Mouse (Mus musculus): ENCODE results near the gene Ropn1.
"Not testable (repeated sequence)": the region's sequence is repeated elsewhere in the genome, so short reads cannot be mapped to it uniquely, and the experiment has no call there.

Gene Ropn1

DNA sequence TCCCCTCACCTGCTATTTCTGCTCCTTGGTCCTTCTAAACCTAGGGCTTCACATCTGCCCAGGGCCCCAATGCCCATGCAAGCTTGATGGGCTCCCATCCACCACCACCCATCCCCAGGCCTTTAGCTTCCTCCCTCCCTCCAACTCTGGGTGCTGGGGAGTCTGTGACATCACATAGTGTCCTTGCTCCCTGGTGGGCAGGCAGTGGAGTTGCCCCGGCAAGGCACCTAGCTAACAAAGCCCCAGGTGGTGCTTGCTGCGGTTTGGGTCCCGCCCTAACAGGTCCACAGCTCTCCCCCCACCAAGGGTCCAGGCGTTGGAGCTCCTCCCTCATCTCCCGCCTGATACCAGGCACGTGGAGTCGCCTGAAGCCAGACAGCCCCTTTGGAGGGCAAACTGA lies at the start of gene Ropn1:
Gene Ropn1 (plus strand): TSS at position 301 of the 400 bp plus-strand sequence.
- no peak for DNase-seq (ENCODE audit: extremely low spot score, low read depth, low spot score)

DNA sequence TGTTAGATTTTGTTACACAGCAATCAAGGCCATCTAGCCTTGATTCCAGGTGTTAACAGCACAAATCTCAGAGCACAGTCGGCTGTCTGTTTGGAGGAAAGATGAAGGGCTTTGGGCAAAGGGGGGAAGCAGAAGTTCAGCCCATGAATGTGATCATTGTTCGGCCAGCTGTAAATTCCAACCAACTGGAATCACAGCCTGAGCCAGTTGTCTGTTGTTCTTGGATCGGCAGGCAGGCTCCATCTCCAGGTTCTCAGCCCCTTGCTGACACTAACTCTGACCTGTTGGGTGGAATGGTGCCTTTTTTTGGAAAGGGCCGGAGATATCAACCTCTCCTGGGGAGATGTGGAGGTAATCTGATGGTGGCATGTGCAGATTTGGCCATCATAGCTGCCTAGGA lies 47.8 kb upstream of the Ropn1 start:
- DNase-seq (ENCODE audit: extremely low spot score, low read depth, low spot score) = no peak

DNA sequence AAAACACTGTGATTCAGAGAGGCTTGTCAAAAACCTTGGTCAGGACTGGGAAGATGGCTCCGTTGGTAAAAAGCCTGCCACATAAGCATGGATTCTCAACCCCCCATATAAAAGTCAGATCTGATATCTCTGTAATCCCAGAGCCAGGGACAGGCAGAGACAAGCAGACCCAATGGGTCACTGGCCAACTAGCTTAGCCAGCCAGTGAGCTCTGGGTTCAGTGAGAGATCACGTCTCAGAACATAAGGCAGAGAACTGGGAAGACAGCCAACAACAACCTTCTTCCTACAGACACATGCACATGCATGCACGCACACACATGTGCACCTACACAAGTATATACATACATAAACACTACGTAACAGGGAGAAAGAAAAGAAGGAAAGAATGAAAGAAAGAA lies 46.6 kb upstream of the Ropn1 start:
- no peak for DNase-seq (ENCODE audit: extremely low spot score, low read depth, low spot score)

DNA sequence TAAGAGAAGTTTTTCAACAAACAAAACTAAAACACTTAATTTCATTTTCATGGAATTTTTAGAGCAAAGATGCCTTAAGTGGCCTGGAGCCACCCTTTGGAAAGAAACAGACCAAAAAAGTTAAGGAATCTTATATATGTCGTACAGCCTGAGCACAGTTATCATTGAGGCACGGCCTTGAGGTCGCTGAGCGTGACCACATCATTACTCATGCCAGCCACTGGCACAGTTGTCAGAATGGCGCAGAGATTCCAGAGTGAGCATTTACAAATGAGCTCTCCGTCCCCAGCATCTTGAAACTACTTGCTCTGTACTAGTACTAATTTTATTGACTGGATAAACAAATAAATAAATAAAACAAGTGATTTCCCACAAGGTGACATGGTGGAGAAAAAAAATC lies 45.9 kb upstream of the Ropn1 start:
- no peak for DNase-seq (ENCODE audit: extremely low spot score, low read depth, low spot score)

DNA sequence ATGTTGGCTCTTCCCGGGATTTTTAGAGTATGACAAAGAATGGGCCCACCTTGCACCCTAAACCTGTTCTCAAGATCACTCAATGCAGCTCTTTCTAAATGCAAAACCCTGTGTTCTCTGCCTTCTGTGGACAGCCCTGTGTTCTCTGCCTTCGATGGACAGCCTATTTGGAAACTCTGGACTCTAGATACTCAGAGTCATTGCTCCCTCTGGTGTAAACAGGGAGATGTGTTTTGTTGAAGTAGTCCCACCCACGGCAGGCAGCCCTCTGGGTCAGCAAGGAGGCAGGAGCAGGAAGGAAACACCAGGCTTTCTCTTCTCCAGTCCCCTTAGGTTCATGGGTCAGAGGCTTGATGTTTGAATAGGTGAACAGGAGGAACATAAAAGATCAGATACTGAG lies 44.0 kb upstream of the Ropn1 start:
- peak; percentile 18 for DNase-seq (ENCODE audit: extremely low spot score, low read depth, low spot score)

DNA sequence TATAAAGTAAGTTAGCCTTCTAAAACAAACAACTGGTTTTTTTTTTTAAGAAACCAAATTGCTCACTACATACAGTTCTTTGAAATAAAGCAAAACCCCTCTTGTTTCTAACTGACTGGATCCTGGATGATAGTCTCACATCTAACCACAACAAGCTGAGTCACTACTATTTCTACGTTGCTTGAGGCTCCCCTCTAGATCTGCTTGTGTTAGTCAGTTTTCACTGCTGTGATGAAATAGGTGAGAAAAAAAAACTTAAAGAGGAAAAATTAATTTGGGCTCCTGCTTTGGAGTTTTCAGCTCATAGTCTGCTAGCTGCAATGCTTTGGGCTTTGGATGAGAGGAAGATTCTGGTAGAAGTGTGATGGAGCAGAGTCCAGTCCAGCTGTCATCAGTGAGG lies 39.6 kb upstream of the Ropn1 start:
- DNase-seq (ENCODE audit: extremely low spot score, low read depth, low spot score) = no peak

DNA sequence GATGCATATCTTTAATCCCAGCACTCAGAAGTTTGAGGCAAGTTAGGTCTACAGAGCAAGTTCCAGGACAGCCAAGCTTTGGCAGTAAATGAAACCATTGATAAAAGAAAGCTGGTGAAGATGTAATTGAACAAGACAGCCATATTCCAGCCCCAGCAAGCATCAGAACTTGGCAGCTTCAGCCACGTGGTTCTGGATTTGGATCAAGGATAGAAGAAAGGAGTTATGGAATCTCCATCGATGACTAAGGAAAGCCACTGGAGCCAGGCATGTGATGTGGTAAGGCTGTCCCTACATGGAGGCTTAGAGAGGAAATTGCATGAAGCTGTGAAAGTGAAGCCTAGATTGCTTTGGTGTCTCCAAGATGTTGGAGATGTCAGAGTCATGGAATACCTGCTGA lies 35.7 kb upstream of the Ropn1 start:
- DNase-seq (ENCODE audit: extremely low spot score, low read depth, low spot score) = no peak

DNA sequence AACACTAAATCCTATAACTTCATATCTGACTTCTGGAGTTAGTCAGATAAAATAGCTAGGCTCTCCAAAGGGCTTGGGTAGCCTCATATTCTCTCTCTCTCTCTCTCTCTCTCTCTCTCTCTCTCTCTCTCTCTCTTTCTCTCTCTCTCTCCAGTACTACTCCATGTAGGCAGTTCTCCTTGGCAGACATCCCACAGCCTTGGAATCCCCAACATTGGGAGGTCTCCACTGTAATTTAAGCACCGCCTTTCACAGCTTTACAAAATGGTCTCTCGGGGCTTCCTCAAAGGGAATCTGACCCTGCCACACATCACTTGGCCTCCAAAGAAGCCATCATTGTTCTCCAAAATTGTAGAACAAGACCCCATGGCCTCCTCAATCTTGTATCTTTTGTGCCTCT lies 22.1 kb upstream of the Ropn1 start:
- DNase-seq (ENCODE audit: extremely low spot score, low read depth, low spot score) = no peak

DNA sequence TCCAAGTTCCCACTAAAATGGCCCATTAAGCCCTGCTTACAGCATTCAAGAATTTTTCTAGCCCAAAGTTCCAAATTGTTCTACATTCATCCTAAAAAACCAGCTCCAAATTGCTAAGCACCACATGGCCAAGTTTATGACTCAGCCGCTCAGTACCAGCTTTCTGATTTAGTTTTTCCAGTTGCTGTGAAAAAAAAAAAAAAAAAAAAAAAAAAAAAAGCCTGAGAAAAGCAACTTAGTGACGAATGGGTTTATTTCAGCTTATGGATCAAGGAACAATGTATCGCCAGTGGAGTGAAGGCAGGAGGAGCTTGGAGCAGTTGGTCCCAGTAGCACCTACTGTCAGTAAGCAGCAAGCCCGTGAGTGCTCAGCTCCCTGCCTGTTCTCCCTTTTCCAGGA lies 21.3 kb upstream of the Ropn1 start:
- DNase-seq (ENCODE audit: extremely low spot score, low read depth, low spot score) = no peak

DNA sequence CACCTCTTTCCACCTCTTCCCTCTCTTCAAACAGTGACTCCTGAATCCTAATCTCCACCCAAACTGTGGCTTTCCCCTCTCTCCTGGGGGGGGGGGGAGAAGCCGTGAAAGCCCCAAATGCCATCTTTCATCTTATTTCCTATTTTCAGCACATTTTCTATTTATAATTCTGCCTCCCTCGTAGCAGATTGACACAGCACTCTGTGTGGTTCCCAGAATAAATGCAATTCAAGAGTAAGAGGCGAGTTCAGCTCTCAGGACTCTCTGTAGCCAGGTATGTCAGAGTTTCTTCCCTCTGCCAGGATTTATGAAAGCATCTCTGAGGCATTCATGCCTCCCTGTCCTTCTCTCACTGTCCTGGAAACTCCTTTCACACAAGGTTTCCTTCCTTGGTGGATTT lies 14.2 kb upstream of the Ropn1 start:
- no peak for DNase-seq (ENCODE audit: extremely low spot score, low read depth, low spot score)

DNA sequence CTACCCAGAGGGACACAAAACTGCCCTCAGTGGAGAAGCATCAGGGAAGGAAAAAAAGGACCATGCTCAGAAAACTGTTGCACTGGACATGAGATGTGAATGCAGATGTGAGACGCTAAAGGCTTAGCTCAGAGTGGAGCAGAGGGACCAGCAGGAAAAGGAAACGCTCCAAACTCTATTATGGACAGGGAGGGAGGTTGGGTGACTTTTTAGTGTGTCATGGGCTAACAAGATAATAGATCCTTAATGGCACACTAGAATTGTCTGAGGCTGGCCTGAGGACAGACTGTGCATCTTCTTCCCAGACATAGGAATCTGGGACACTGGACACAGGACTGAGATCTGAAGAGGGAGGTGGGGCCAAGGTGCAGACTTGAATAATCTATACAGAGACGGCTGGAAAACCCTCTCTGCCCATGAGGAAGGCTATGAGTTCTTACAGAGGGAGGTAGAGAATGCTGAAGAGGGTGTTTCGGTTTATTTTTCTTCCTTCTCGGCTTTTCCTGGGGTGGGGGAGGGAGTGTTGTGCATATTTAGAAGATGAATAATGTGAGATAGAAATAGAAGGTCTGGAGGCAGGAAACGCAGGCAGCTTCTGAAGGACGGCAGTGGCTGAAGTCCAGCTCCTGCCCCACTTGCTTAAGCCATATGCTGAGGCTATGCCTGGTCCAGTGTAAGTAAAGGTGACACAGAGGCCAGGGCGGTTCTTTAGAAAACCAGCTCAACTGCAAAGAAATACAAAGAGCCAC lies 6.0 kb upstream of the Ropn1 start:
- DNase-seq (ENCODE audit: extremely low spot score, low read depth, low spot score) = no peak

DNA sequence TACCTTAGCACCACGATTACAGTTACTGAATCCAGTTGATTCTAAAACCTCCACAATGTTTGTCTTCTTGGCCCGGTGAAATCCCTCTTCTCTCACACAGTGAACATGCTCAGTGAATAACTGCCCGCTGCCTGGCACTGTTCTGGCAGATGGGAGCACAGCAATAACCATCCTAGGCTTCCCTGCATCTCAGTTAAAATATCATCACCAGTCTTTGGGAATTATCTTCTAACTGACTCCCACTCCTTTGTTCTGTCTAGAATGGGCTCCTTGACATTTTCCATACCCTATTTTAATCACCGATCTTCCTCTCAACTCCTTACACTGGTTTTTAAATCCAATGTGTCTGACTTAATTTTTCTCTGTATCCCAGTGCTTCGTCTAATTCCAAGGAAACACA lies 3.3 kb downstream of the Ropn1 start:
- no peak for DNase-seq (ENCODE audit: extremely low spot score, low read depth, low spot score)

DNA sequence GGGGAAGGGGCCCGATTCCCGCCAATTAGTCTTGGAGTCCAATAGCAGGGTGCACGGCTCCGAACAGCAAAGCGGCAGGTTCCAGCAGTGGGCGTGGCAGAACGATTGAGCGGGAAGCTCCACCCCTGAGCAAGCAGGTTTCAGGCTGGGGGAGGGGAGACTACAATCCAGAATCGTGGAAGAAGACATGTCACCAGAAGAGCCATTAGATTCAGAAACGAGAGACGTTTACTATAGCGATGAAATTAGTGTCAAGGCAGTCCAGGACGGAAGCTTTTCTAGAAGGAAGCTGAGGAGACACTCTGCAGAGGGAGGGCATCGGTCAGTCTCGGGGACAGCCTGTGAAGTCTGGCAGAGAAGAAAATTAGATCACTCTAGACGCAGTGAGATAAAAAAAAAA lies 7.8 kb downstream of the Ropn1 start:
- DNase-seq (ENCODE audit: extremely low spot score, low read depth, low spot score) = not testable (repeated sequence)

DNA sequence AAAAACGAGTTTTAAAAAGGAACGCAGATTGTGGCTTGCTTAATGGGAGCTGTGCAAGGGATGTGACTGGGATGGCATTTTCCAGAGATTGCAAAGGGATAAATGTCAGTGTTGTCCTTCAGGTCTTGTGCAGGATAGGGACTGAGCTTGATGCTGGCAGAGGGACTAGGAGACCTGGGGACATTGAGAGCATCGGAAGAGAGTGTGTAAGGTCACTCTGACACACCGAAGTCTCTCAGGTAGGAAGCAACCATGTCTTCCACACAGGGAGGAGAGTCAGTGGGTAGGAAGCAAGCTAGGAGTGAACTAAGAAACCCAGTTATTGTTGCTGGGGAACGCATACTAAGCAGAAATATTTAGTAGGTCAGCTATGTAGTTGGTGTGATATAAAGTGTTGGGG lies 8.3 kb downstream of the Ropn1 start:
- no peak for DNase-seq (ENCODE audit: extremely low spot score, low read depth, low spot score)

DNA sequence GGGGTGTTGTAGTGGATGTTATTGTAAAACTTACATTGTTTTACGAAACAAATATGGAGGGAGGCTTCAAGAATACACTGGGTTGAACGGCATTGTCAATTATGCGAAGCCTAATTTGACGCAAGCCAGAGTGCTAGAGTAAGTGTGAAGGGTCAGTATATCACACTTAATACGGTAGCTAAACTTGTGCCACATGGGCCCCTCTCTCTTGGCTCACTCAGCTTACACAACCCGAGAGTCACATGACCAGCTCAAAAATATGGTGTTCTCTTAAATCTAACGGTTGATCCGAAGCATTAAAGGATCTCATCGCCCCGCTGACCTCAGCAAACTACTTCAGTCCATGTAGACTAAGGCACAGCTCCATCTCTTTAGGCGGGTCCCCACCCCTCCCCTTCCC lies 8.7 kb downstream of the Ropn1 start:
- DNase-seq (ENCODE audit: extremely low spot score, low read depth, low spot score) = no peak

DNA sequence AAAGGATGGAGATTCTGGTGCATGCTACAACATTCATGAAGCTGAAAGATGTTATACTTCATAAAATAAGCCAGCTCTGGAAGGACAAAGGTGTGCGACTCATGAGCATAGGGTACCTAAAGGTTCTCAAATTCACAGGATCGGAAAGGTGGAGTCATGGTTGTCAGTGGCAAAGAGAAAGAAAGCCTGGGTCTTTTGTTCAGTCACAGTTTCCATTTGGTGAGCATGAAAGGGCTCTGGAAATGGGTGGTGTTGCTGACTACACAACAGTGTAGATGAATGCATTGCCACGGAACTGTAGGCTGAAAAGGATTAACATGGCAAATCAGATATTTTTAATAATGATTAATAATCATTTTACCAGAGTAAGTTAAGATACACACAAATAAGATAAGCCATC lies 14.8 kb downstream of the Ropn1 start:
- no peak for DNase-seq (ENCODE audit: extremely low spot score, low read depth, low spot score)

DNA sequence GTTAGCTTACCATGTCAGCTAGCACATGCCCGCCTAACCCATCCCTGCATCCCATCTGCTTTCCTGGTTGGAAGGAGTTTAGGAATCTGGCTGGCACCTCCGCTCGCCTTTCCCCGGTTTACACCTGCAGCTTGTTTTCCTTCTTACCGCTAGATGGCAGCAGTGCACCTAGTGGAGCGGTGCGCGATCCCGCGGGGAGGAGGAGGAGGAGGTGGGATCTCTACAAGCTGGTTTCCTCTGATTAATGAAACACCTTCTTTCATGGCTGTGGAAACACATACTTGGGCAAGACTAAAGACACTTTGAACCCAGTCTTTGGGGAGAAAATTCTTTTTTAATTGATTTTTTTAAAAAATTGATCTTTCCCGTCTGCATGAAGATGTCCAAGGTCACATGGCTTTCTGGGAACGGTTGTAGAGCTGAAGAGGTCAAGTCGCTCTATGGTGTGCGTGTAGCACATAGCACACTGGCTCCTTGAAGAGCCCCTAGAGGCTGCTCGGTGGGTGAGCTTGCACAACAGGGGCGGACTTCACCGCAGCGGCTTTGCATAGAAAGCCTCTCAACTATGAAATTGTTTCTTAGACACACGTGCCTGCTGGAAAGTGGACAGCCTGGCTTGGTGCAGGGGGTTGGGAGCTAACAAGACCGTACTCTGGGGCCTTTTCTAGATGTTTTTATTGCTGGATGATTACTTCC lies 17.5 kb downstream of the Ropn1 start:
- DNase-seq (ENCODE audit: extremely low spot score, low read depth, low spot score) = no peak

DNA sequence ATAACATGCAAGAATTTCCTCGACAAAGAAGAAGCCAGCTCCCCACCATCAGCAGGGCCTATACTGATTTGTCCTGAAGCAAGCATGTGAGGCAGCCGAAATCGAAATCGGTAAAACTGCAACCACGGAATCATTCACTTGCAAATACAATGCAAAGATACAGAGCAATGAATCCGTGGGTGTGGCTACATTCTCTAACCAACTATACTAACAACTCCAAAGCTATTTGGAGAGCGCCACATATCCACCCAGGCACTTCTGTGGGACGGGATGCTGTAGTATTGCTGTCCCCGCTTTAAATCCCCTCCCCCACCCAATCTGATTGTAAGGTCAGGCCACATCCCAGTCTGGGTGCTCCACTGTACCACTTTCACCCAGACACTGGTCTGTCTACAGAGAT lies 18.6 kb downstream of the Ropn1 start:
- DNase-seq (ENCODE audit: extremely low spot score, low read depth, low spot score) = no peak

DNA sequence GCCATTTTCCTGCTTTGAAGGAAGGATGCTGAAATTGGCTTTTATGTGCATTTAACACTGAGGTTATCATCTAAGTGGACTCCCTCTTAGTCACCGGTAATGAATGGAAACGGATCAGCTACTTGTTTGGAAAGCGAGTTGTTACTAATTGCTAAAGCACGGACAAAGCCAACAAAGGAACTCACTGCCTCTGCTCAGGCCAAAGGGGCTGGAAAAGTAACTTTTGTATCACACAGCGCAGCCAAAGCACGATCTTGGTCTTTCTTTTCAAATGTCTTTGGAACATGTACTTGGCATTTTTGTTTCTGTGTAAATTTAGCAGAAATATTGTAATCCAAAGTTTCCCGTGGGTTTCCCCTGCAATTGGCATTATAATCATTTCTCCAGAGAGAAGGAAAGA lies 22.2 kb downstream of the Ropn1 start:
- DNase-seq (ENCODE audit: extremely low spot score, low read depth, low spot score) = no peak

DNA sequence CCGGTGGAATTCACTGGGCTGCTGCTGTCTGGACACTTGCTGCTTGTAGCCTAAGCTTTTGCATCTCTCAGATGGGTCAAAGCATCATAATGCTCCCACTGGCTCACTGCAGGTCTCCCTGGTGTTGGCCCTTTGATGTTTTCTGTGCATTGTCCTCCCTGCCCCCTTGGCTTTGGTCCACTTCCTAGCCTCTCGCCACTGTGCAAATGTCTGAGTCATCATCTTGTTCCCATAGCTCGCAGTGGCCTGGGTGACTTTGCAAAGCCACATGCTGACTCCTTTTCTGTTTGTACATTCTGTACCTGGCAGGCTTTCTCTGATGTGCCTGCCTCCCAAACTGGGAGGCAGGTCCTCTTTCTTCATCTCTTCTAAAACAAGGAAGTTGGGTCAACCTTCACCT lies 23.1 kb downstream of the Ropn1 start:
- DNase-seq (ENCODE audit: extremely low spot score, low read depth, low spot score) = no peak

DNA sequence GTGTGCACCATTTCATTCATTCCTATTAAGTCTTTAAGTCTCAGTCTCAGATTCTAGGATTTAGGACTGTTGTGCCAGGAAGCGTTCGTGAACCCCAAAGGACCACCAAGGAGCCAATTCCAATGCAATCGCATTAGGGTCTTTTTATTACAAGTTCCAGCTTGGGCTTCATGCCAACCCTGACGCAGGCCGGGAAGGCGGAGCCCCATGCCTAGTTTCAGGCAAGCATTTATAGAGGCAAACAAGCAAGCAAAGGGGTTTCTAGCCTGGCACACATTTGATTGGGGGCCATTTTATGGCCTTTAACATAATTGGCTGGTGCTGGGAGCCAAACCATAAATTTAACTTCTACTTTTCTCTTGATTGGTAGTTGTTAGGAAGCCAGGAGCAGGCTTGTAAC lies 24.6 kb downstream of the Ropn1 start:
- no peak for DNase-seq (ENCODE audit: extremely low spot score, low read depth, low spot score)

DNA sequence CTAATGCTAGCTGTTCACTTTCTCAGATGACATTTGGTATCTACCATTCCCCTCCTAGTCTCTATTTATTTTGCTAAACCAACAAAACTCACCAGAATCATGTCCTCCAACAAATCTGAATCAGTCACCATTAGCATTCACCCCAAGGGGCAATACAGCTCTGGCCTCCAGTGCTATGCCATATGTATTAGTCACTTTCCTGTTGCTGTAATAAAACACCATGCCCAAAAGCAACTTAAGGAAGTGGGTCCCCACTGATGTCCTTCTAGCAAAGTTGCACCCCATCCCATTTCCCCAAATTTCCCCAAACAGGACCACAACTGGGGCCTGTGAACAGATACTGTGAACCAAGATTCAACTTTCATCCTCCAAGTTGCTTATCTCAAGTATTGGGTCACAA lies 32.1 kb downstream of the Ropn1 start:
- no peak for DNase-seq (ENCODE audit: extremely low spot score, low read depth, low spot score)

DNA sequence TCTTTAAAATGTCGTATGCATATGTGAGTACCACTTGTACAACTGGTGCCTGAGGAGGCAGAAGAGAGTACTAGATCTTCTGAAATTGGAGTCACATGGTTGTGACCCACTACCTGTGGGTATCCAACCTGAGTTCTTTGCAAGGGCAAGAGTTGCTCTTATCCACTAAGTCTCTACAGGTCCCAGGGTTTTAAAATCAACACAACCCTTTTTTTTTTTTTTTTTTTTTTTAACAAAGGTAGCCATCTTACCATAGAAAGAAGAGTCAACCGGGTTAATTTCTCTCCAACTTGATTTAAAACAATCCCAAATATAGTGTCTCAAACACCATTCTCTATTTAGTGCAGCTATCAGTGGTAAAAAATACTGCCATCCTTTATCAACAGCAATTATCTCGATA lies 40.2 kb downstream of the Ropn1 start:
- DNase-seq (ENCODE audit: extremely low spot score, low read depth, low spot score) = no peak

All from hindlimb bud, embryonic 11.5 days (tissue).